ENCODE assay signal across 15 mouse cellular contexts in genomic region chr19:3437980-3438379, GRCm38 (mm10). TPM values are rescaled to one million over a fixed set of nuclear protein-coding genes. Genes with fewer than 3 reads are reported as not detected.
DNase-seq lines count a peak whose midpoint lies in the region; ATAC-seq and TF ChIP-seq lines count a peak whose summit lies in the region.
"Had no signal": no experiment of that assay in that cellular context is flagged by ENCODE, and none has a peak within 500 bp of the region (broad histone marks: within the 10 kb centered on the region; RNA-seq: fewer than 3 reads in every experiment).

No protein-coding gene starts in this region.

- no peak for DNase-seq in hindbrain, postnatal 0 days (ENCODE audit: low spot score)
- no peak for DNase-seq in hindbrain, embryonic 14.5 days (ENCODE audit: low spot score)
- DNase-seq in lung, embryonic 14.5 days, result no peak
- no peak for DNase-seq in lung, postnatal 14 days
- DNase-seq in yolk sac, embryonic 10.5 days (ENCODE audit: low spot score), result no peak
- no peak for DNase-seq in left cerebral cortex, adult 8-10 months (ENCODE audit: low spot score in 2 of 2)
- DNase-seq: cerebellum, adult 9-11 months had no signal

- H3K4me2 ChIP-seq in hindbrain, postnatal 0 days (ENCODE audit: low read depth, low read length), result no peak overlapping the region
- no peak overlapping the region for H3K4me2 ChIP-seq in hindbrain, embryonic 14.5 days (replicated peaks)
- no peak overlapping the region for H3K4me2 ChIP-seq in lung, embryonic 14.5 days
- H3K4me2 ChIP-seq: embryonic facial prominence, embryonic 12.5 days; forebrain, embryonic 15.5 days had no signal

- no peak for ATAC-seq in hindbrain, postnatal 0 days
- no peak for ATAC-seq in hindbrain, embryonic 14.5 days (ENCODE audit: low FRiP score)
- ATAC-seq in lung, embryonic 14.5 days (ENCODE audit: insufficient read depth), result no peak
- ATAC-seq: forebrain, embryonic 15.5 days had no signal

- H3K9ac ChIP-seq in hindbrain, postnatal 0 days (replicated peaks; ENCODE audit: low read length), result no peak overlapping the region
- H3K9ac ChIP-seq in hindbrain, embryonic 14.5 days, result no peak overlapping the region
- H3K9ac ChIP-seq in lung, embryonic 14.5 days, result no peak overlapping the region
- no peak overlapping the region for H3K9ac ChIP-seq in ES-Bruce4 (ENCODE audit: low read depth, poor library complexity, severe bottlenecking)
- H3K9ac ChIP-seq: embryonic facial prominence, embryonic 12.5 days; forebrain, embryonic 15.5 days had no signal

- no peaks in the 10 kb centered on the region for H3K27me3 ChIP-seq in hindbrain, postnatal 0 days (ENCODE audit: insufficient read depth, low read length)
- no peaks in the 10 kb centered on the region for H3K27me3 ChIP-seq in hindbrain, embryonic 14.5 days (ENCODE audit: control insufficient read depth, insufficient read depth, low read length)
- H3K27me3 ChIP-seq in lung, embryonic 14.5 days (ENCODE audit: insufficient read depth, low read length), result no peaks in the 10 kb centered on the region
- H3K27me3 ChIP-seq in ES-Bruce4 (ENCODE audit: control insufficient read depth, insufficient read depth, low read length, poor library complexity, severe bottlenecking), result no peaks in the 10 kb centered on the region
- H3K27me3 ChIP-seq: embryonic facial prominence, embryonic 12.5 days; forebrain, embryonic 15.5 days had no signal

- no peak for TF ChIP-seq POLR2A in ES-Bruce4 (IDR thresholded peaks at IDR 0.05; ENCODE audit: insufficient read depth, low read length)
- no peak for TF ChIP-seq POLR2A in cortical plate, adult 2 months (IDR thresholded peaks at IDR 0.05; ENCODE audit: extremely low read depth, insufficient read depth, low read length)

- no peak for TF ChIP-seq EP300 in ES-Bruce4 (IDR thresholded peaks at IDR 0.05; ENCODE audit: insufficient read depth, low read depth, low read length)

- H3K9me3 ChIP-seq in hindbrain, postnatal 0 days (ENCODE audit: low read length), result no peaks in the 10 kb centered on the region
- no peaks in the 10 kb centered on the region for H3K9me3 ChIP-seq in hindbrain, embryonic 14.5 days (ENCODE audit: control insufficient read depth, low read length)
- H3K9me3 ChIP-seq in lung, embryonic 14.5 days (ENCODE audit: low read depth, low read length), result no peaks in the 10 kb centered on the region
- H3K9me3 ChIP-seq in ES-Bruce4 (replicated peaks; ENCODE audit: control insufficient read depth, insufficient read depth, low read length, poor library complexity, severe bottlenecking), result no peaks in the 10 kb centered on the region
- H3K9me3 ChIP-seq: embryonic facial prominence, embryonic 12.5 days; forebrain, embryonic 15.5 days; limb, embryonic 10.5 days had no signal

- H3K36me3 ChIP-seq in hindbrain, postnatal 0 days (ENCODE audit: insufficient read depth, low read length), result no peaks in the 10 kb centered on the region
- no peaks in the 10 kb centered on the region for H3K36me3 ChIP-seq in hindbrain, embryonic 14.5 days (replicated peaks; ENCODE audit: control insufficient read depth, insufficient read depth)
- no peaks in the 10 kb centered on the region for H3K36me3 ChIP-seq in lung, embryonic 14.5 days (ENCODE audit: insufficient read depth)
- H3K36me3 ChIP-seq in ES-Bruce4 (ENCODE audit: control insufficient read depth, insufficient read depth, low read length, poor library complexity, severe bottlenecking), result no peaks in the 10 kb centered on the region
- H3K36me3 ChIP-seq: embryonic facial prominence, embryonic 12.5 days; forebrain, embryonic 15.5 days; limb, embryonic 10.5 days had no signal

- H3K27ac ChIP-seq in hindbrain, postnatal 0 days, result no peak overlapping the region
- H3K27ac ChIP-seq in hindbrain, embryonic 14.5 days, result no peak overlapping the region
- H3K27ac ChIP-seq in lung, embryonic 14.5 days (ENCODE audit: low read depth), result no peak overlapping the region
- no peak overlapping the region for H3K27ac ChIP-seq in ES-Bruce4 (ENCODE audit: insufficient read depth, low read length)
- no peak overlapping the region for H3K27ac ChIP-seq in cortical plate, adult 2 months (ENCODE audit: insufficient read depth, low read length)
- H3K27ac ChIP-seq: embryonic facial prominence, embryonic 12.5 days; forebrain, embryonic 15.5 days; limb, embryonic 10.5 days; macrophage had no signal

- WGBS in hindbrain, postnatal 0 days, result 76% methylated on average over 5 of the region's 5 CpGs
- WGBS in hindbrain, embryonic 14.5 days, result 71% methylated on average over 5 of the region's 5 CpGs
- WGBS in lung, embryonic 14.5 days, result 63% methylated on average over 5 of the region's 5 CpGs

- H3K4me1 ChIP-seq in hindbrain, postnatal 0 days (ENCODE audit: insufficient read depth, low read length), result no peaks in the 10 kb centered on the region
- H3K4me1 ChIP-seq in hindbrain, embryonic 14.5 days (replicated peaks; ENCODE audit: control insufficient read depth, insufficient read depth, low read length), result no peaks in the 10 kb centered on the region
- no peaks in the 10 kb centered on the region for H3K4me1 ChIP-seq in lung, embryonic 14.5 days (ENCODE audit: insufficient read depth)
- H3K4me1 ChIP-seq in ES-Bruce4 (ENCODE audit: control insufficient read depth, insufficient read depth, low read length), result peaks cover 7% of the 10 kb centered on the region
- H3K4me1 ChIP-seq in cortical plate, adult 2 months (ENCODE audit: control insufficient read depth, insufficient read depth, low read length), result no peaks in the 10 kb centered on the region

- H3K4me3 ChIP-seq in hindbrain, postnatal 0 days (ENCODE audit: low read length), result no peak overlapping the region
- H3K4me3 ChIP-seq in hindbrain, embryonic 14.5 days (replicated peaks; ENCODE audit: low read length), result no peak overlapping the region
- no peak overlapping the region for H3K4me3 ChIP-seq in lung, embryonic 14.5 days (ENCODE audit: low read depth, low read length)
- no peak overlapping the region for H3K4me3 ChIP-seq in ES-Bruce4 (ENCODE audit: low read depth, low read length)
- H3K4me3 ChIP-seq in cortical plate, adult 2 months (ENCODE audit: insufficient read depth, low read length), result no peak overlapping the region
- H3K4me3 ChIP-seq: embryonic facial prominence, embryonic 12.5 days; forebrain, embryonic 15.5 days; limb, embryonic 10.5 days had no signal

- TF ChIP-seq CTCF in hindbrain, postnatal 0 days (IDR thresholded peaks at IDR 0.05; ENCODE audit: low read depth), result peak; percentile 35; the same call in 1 of the 2 replicates
- peak; percentile 32 for TF ChIP-seq CTCF in lung, embryonic 14.5 days (IDR thresholded peaks at IDR 0.05; ENCODE audit: low read depth)
- TF ChIP-seq CTCF in ES-Bruce4 (IDR thresholded peaks at IDR 0.05; ENCODE audit: low read depth, low read length), result peak; percentile 48
- TF ChIP-seq CTCF in cortical plate, adult 2 months (IDR thresholded peaks at IDR 0.05; ENCODE audit: extremely low read depth, insufficient read depth, low read length), result peak; percentile 17; the same call in 1 of the 2 replicates

RNA-seq across cellular contexts. Expression of gene Gal, which starts 23.6 kb away (rescaled TPM):
- 0.75 and 3.7 TPM in 2 replicates for total RNA-seq in hindbrain, postnatal 0 days (2014; rRNA removed)
- 29.4 and 40.6 TPM in 2 replicates for polyA plus RNA-seq in hindbrain, postnatal 0 days (2015; fragmentation: Nextera tagmentation; extraction: Ambion mirVana)
- polyA plus RNA-seq in hindbrain, embryonic 14.5 days (2014; fragmentation: Nextera tagmentation; extraction: Ambion mirVana), result 16.2 and 22.4 TPM in 2 replicates
- polyA plus RNA-seq in lung, embryonic 14.5 days (2014; fragmentation: Nextera tagmentation; extraction: Ambion mirVana), result 1.7 and 2.3 TPM in 2 replicates
- 1.5 and 2.5 TPM in 2 replicates for polyA plus RNA-seq in ES-Bruce4 (2011; ENCODE audit: insufficient read depth, insufficient read length, low read depth, missing spikeins)
- polyA plus RNA-seq in cortical plate, adult 2 months (2012; rRNA removed), result 0.34 and 0.48 TPM in 2 replicates
- 1 to 10 TPM in 3 of 4 experiments, under 1 TPM in 1; 0.82 to 3.3 (median 1.6) TPM for total RNA-seq in left cerebral cortex, adult 8-10 months (2022)
- total RNA-seq: gastrocnemius, postnatal 4 days; neutrophil, adult 5-6 weeks had no signal
- polyA plus RNA-seq: macrophage had no signal

RNA-seq across cellular contexts. Expression of gene Tesmin, which starts 49.3 kb away (rescaled TPM):
- 1.3 and 1.5 TPM in 2 replicates for total RNA-seq in hindbrain, postnatal 0 days (2014; rRNA removed)
- 0.97 and 1.1 TPM in 2 replicates for polyA plus RNA-seq in hindbrain, postnatal 0 days (2015; fragmentation: Nextera tagmentation; extraction: Ambion mirVana)
- 0.18 and 0.48 TPM in 2 replicates for polyA plus RNA-seq in hindbrain, embryonic 14.5 days (2014; fragmentation: Nextera tagmentation; extraction: Ambion mirVana)
- 0.22 and 0.39 TPM in 2 replicates for polyA plus RNA-seq in lung, embryonic 14.5 days (2014; fragmentation: Nextera tagmentation; extraction: Ambion mirVana)
- polyA plus RNA-seq in ES-Bruce4 (2011; ENCODE audit: insufficient read depth, insufficient read length, low read depth, missing spikeins), result 2.0 and 2.7 TPM in 2 replicates
- 0.15 TPM in 2 replicates for polyA plus RNA-seq in cortical plate, adult 2 months (2012; rRNA removed)
- under 1 TPM in 2 of 4 experiments, not detected in 2; 0.33 to 0.34 TPM for total RNA-seq in left cerebral cortex, adult 8-10 months (2022)
